Mouse (Mus musculus): ENCODE measurements around the gene Plppr1.

The Plppr1 gene

GRCm38 (mm10) chr4:49144798-49145197 lies 85.7 kb downstream of the Plppr1 start:
- DNase-seq = no peak

- no peak for DNase-seq
Measured at GRCm38 (mm10) chr4:49148775-49149174, 89.7 kb downstream of the Plppr1 start.

GRCm38 (mm10) chr4:49149251-49149650 lies 90.2 kb downstream of the Plppr1 start:
- DNase-seq = no peak

- DNase-seq = peak; percentile 1
Measured at GRCm38 (mm10) chr4:49153849-49154248, 94.8 kb downstream of the Plppr1 start.

- DNase-seq = no peak
Measured at GRCm38 (mm10) chr4:49156781-49157180, 97.7 kb downstream of the Plppr1 start.

GRCm38 (mm10) chr4:49163285-49163684 lies 104.2 kb downstream of the Plppr1 start:
- DNase-seq = no peak

GRCm38 (mm10) chr4:49166391-49166790 lies 107.3 kb downstream of the Plppr1 start:
- no peak for DNase-seq

- no peak for DNase-seq
Measured at GRCm38 (mm10) chr4:49167030-49167429, 108.0 kb downstream of the Plppr1 start.

GRCm38 (mm10) chr4:49169498-49169897 lies 110.4 kb downstream of the Plppr1 start:
- no peak for DNase-seq

- DNase-seq = no peak
Measured at GRCm38 (mm10) chr4:49178101-49178500, 119.0 kb downstream of the Plppr1 start.

GRCm38 (mm10) chr4:49178891-49179290 lies 119.8 kb downstream of the Plppr1 start:
- DNase-seq = no peak

- DNase-seq = no peak
Measured at GRCm38 (mm10) chr4:49179471-49180181, 120.6 kb downstream of the Plppr1 start.

GRCm38 (mm10) chr4:49189991-49190526 lies 131.0 kb downstream of the Plppr1 start:
- DNase-seq = no peak

- peak; percentile 9 for DNase-seq
Measured at GRCm38 (mm10) chr4:49197125-49197747, 138.2 kb downstream of the Plppr1 start.

GRCm38 (mm10) chr4:49210457-49210856 lies 151.4 kb downstream of the Plppr1 start:
- no peak for DNase-seq

GRCm38 (mm10) chr4:49211582-49211981 lies 152.5 kb downstream of the Plppr1 start:
- DNase-seq = no peak

- DNase-seq = no peak
Measured at GRCm38 (mm10) chr4:49212616-49213544, 153.8 kb downstream of the Plppr1 start.

GRCm38 (mm10) chr4:49214341-49214740 lies 155.3 kb downstream of the Plppr1 start:
- no peak for DNase-seq

GRCm38 (mm10) chr4:49223501-49223900 lies 164.4 kb downstream of the Plppr1 start:
- DNase-seq = no peak

GRCm38 (mm10) chr4:49225021-49225420 lies 165.9 kb downstream of the Plppr1 start:
- no peak for DNase-seq

- no peak for DNase-seq
Measured at GRCm38 (mm10) chr4:49232206-49233031, 173.3 kb downstream of the Plppr1 start.

- no peak for DNase-seq
Measured at GRCm38 (mm10) chr4:49233032-49233406, 173.9 kb downstream of the Plppr1 start.
